Mouse (Mus musculus) hindbrain, embryonic 14.5 days (tissue): ENCODE measurements around the gene Hivep2. TPM values are rescaled to one million over a fixed set of nuclear protein-coding genes. Genes with fewer than 3 reads are reported as not detected.

ENCODE experiments used
- ATAC-seq: fragments of 200-750 bp; cut with Nextera tagmentation; 2 replicates; pipeline ENCODE4 v1.8.0; 2017; ENCODE audit warnings: moderate number of reproducible peaks, mild to moderate bottlenecking, moderate TSS enrichment, moderate library complexity; ENCODE audit not compliant: low FRiP score
- DNase-seq: peaks from one replicate; pipeline ENCODE4 v3.0.0-alpha.2; 2015; ENCODE audit warnings: low spot score
- H3K27ac ChIP-seq: fragments of 300-500 bp; sonication (generic); 2 replicates; pipeline ENCODE4 v1.5.1; 2014; ENCODE audit warnings: mild to moderate bottlenecking, moderate library complexity
- H3K27me3 ChIP-seq: fragments of 300-500 bp; sonication (generic); 2 replicates; pipeline ENCODE4 v1.6.1; 2014; ENCODE audit warnings: mild to moderate bottlenecking, low read length, mixed read lengths; ENCODE audit not compliant: control insufficient read depth, insufficient read depth
- H3K36me3 ChIP-seq: fragments of 300-500 bp; sonication (generic); replicated peaks from 2 replicates; pipeline ENCODE4 v1.6.1; 2014; ENCODE audit not compliant: control insufficient read depth, insufficient read depth
- H3K4me1 ChIP-seq: fragments of 300-500 bp; sonication (generic); replicated peaks from 2 replicates; pipeline ENCODE4 v1.6.1; 2014; ENCODE audit warnings: antibody characterized with exemption, low read length, mixed read lengths; ENCODE audit not compliant: control insufficient read depth, insufficient read depth
- H3K4me2 ChIP-seq: fragments of 300-500 bp; sonication (generic); replicated peaks from 2 replicates; pipeline ENCODE4 v1.6.1; 2014; ENCODE audit warnings: mild to moderate bottlenecking, moderate library complexity
- H3K4me3 ChIP-seq: fragments of 300-500 bp; sonication (generic); replicated peaks from 2 replicates; pipeline ENCODE4 v1.5.1; 2014; ENCODE audit warnings: mild to moderate bottlenecking, low read length
- H3K9ac ChIP-seq: fragments of 300-500 bp; sonication (generic); 2 replicates; pipeline ENCODE4 v1.6.1; 2014
- H3K9me3 ChIP-seq: fragments of 300-500 bp; sonication (generic); 2 replicates; pipeline ENCODE4 v1.6.1; 2016; ENCODE audit warnings: low read length; ENCODE audit not compliant: control insufficient read depth
- WGBS: fragments of 180-500 bp; shearing (Covaris S2); extraction: QIAGEN DNeasy Blood & Tissue Kit; methylation state at CpG from one replicate; pipeline ENCODE4 v1.1.7; 2014; 5-methylcytosine and 5-hydroxymethylcytosine counted together
- polyA plus RNA-seq: library from polyadenylated mRNA; unstranded; fragments of >200 nt; fragmentation: Nextera tagmentation; extraction: Ambion mirVana; gene quantifications from 2 replicates; pipeline ENCODE4 v1.2.1, GENCODE M21; 2014

Hivep2 gene
- polyA plus RNA-seq, 1 experiment from 2014 or later = 17.0 TPM

DNA sequence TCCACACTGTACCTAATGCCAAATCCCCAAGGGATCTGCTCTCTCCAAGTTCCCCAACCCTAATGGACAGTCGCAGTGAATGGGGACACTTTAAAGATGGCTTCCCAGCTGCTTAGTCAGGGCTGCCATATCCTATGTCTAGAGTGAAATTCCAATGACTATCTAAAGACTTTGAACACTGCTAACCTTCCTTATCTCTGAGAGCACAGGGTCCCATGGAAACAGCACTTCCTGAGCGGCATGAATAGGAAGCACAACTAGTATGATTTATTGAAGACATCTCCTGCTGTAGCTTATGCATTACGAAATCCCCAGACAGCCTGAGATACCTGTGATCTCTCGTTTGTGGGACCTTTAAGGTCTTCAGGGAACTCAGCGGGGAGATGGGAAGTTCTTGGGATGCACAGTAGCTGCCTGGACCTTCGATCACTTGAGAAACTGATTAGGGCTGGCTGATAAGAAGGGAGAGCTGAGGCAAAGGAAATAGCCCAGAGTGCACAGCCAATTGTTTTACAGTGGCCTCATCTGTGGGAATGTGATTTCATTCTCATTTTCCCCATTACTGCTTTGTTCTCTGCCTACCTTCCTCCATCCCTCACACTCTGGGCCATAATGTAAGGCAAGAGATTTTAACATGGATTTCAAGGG is 202.4 kb downstream of the Hivep2 start:
- DNase-seq (no peak), ATAC-seq (no peak)
- WGBS = 86% methylated on average over 6 of the region's 6 CpGs
- no peaks in the 10 kb centered on the region for H3K4me1 ChIP-seq
- H3K9ac ChIP-seq = no peak overlapping the region
- H3K9me3 ChIP-seq = no peaks in the 10 kb centered on the region
- no peak overlapping the region for H3K27ac ChIP-seq
- H3K27me3 ChIP-seq = no peaks in the 10 kb centered on the region
- no peaks in the 10 kb centered on the region for H3K36me3 ChIP-seq
- H3K4me3 ChIP-seq = no peak overlapping the region
- H3K4me2 ChIP-seq = no peak overlapping the region

DNA sequence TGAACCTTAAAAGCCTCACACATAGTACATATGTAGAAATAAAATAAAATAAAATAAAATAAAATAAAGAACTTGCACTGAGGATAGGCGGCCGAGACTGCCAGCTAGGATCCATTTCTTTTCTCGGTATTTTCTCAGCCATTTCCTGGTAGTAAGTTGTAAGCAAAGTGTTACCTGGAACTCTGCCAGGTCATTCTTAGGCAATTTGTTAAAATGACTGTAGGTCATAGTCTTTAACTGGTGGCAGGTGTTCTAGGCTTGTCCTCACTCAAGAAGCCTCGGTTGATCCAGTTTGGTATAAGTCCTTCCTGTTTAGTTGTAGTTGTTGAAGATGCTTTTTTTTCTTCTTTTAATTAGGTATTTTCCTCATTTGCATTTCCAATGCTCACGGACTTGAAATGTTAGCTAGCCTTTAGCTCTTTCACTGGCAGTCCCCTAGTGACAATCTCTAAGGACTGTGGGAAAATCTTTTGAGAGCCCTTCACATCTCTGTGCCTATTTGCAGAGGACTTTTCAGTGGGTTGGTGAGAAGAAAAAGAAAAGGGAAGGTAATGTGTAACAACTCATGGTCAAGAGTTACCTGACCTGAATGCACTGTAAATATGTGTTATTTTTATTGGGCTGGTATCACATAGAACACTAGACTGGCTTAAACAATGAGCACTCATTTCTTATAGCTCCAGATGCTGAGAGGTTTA is 203.1 kb downstream of the Hivep2 start:
- H3K36me3 ChIP-seq = no peaks in the 10 kb centered on the region
- no peak for DNase-seq
- no peaks in the 10 kb centered on the region for H3K4me1 ChIP-seq
- no peak for ATAC-seq
- H3K4me2 ChIP-seq = no peak overlapping the region
- H3K27ac ChIP-seq = no peak overlapping the region
- no peaks in the 10 kb centered on the region for H3K27me3 ChIP-seq
- H3K4me3 ChIP-seq = no peak overlapping the region
- H3K9ac ChIP-seq = no peak overlapping the region
- WGBS = 79% methylated on average over 5 of the region's 5 CpGs
- no peaks in the 10 kb centered on the region for H3K9me3 ChIP-seq

DNA sequence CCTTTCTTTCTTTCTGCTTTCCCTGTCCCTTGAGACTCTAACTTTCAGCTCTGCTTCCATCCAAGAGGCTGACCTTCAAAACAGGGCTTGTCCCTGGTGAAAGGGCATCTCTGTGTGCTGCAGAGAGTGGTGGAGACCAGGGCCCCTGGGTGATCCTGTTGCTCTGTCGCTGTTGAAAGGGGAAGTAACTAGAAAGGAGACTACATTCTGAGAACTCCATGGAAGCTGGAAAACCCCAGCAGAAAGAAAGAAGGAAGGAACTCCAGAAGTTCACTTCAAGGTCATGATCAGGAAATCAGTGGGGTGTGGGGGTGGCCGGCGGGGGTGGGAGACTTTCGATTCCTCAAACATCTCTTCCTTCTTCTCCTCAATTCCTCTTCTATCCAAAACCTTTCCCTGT is 208.2 kb downstream of the Hivep2 start:
- DNase-seq = no peak
- no peaks in the 10 kb centered on the region for H3K27me3 ChIP-seq
- H3K36me3 ChIP-seq = no peaks in the 10 kb centered on the region
- H3K27ac ChIP-seq = no peak overlapping the region
- H3K4me3 ChIP-seq = no peak overlapping the region
- H3K4me2 ChIP-seq = no peak overlapping the region
- no peaks in the 10 kb centered on the region for H3K4me1 ChIP-seq
- no peak overlapping the region for H3K9ac ChIP-seq
- H3K9me3 ChIP-seq = no peaks in the 10 kb centered on the region
- WGBS = 75% methylated on average over 4 of the region's 4 CpGs
- no peak for ATAC-seq

DNA sequence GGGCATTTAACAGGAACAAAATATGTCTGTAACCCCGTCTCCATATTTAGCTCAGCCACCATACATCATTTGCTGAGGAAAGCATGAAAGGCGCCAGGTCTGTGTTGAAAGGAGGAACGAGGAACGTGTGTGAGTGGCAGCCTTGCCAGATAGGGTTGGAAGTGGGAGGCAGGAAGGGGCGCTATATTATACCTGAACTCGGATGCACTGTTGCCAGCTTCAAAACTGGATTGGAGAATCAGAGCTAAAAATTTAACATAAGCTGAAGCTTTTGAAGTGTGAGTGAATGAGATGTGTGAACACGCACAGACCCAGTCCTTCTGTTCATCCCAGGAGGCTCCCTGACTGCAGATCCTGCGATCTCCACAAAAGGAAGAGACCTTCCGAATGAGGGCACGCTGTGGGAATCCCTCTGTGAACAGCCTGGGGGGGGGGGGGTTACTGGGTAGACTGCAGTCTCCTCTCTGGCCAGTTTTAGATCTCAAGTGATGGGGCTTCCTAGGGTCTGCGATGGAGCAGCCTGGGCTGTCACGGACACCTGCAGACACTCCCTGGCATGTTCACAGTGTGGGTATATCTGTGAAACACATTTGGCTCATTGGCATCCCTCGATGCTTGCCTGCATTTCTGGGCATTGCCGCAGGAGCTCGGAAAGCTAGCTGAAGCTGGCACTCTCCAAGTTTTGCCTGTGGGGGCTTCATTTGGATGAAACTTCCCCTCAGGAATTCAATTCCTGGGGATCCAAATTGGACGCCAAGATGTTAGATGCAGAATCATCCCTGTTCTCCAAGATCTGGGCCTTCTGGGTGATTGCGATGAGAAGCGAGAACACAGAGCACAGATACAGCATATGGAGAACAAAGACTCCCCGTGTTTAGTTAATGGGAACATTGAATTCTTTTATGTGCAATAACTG is 213.8 kb downstream of the Hivep2 start:
- no peak overlapping the region for H3K27ac ChIP-seq
- 77% methylated on average over 19 of the region's 19 CpGs for WGBS
- DNase-seq (no peak), ATAC-seq (no peak)
- H3K4me1 ChIP-seq = no peaks in the 10 kb centered on the region
- no peak overlapping the region for H3K4me3 ChIP-seq
- H3K9me3 ChIP-seq = no peaks in the 10 kb centered on the region
- no peak overlapping the region for H3K4me2 ChIP-seq
- no peaks in the 10 kb centered on the region for H3K27me3 ChIP-seq
- H3K36me3 ChIP-seq = no peaks in the 10 kb centered on the region
- H3K9ac ChIP-seq = no peak overlapping the region

DNA sequence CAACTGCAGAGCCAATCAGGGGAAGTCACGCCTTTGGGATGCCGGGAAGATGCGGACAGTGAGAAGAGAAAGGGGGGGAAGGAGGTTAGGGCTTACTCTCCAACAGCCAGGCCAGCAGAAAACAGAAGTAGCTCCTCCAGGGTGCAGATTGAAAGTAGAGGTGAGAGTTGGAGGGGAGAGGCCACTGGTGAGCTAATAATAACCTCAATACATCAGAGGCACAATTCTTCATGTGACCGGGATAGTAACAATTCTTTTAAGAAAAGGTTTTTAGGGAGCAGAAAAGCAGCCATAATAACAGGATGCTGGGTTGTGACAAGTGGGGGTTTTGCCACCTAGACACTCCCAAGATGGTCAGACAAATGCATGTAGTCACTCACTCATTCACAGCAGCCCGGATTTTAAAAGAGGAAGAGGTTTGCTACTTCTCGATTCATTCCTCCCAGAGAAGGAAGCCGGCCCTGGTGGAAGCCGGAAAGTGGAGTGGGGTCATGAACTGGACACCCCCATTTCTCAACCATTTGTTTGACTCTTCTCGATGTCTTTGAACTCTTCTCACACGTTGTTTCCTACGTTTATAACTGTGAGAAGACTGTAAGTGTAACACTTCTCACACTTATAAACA is 220.6 kb downstream of the Hivep2 start:
- DNase-seq (no peak), ATAC-seq (no peak)
- Histone ChIP-seq H3K27me3 (no peaks in the 10 kb centered on the region), H3K4me2 (no peak overlapping the region), H3K36me3 (no peaks in the 10 kb centered on the region), H3K4me1 (no peaks in the 10 kb centered on the region), H3K4me3 (no peak overlapping the region), H3K9ac (no peak overlapping the region), H3K27ac (no peak overlapping the region), H3K9me3 (no peaks in the 10 kb centered on the region)
- 84% methylated on average over 11 of the region's 11 CpGs for WGBS

DNA sequence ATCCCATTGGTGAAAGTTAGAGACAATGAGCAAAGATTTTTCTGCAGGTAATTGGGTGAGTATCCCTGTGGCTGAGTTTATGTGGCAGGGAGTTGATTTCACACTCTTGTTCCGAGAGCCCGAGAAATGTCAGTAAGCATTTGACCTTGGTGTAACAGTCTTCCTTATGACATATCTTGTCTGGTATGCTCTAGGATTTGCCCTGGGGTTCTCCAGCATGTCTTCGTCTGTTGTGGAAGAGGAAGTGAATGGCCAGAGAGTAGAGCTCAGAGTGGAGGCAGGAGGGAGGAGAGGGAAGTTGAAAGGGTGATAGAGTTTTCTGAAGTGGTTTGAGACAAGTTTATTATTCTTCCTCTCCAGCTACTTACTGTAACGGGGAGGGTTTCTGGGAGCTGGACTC is 223.2 kb downstream of the Hivep2 start:
- H3K36me3 ChIP-seq = no peaks in the 10 kb centered on the region
- ATAC-seq (no peak), DNase-seq (no peak)
- H3K27me3 ChIP-seq = no peaks in the 10 kb centered on the region
- H3K4me1 ChIP-seq = no peaks in the 10 kb centered on the region
- no peak overlapping the region for H3K4me2 ChIP-seq
- no peak overlapping the region for H3K27ac ChIP-seq
- H3K9ac ChIP-seq = no peak overlapping the region
- no peak overlapping the region for H3K4me3 ChIP-seq
- no peaks in the 10 kb centered on the region for H3K9me3 ChIP-seq
- 83% methylated on average over 4 of the region's 4 CpGs for WGBS

DNA sequence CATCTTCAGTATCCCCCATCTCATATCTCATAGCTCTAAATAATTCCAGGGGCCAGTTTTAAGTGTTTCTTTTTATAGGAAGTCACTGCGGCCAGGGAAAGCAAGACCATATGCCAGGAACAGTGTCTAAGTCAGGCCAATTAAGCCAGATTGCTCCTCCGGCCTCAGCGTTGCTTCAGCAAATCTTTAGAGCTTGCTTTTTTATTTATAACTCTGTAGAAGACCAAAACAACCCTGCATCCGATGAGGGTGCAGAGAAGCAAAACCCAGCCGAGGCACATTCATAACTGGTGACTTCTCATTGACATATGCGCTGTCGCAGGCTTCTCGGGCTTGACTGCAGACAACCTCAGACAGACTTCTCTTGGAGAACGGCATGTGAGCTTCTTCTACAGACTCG is 225.3 kb downstream of the Hivep2 start:
- Histone ChIP-seq H3K4me3 (no peak overlapping the region), H3K36me3 (no peaks in the 10 kb centered on the region), H3K4me1 (0 out of 2 replicates have a peak, but pooled peaks cover 3% of the 10 kb centered on the region), H3K27ac (no peak overlapping the region), H3K4me2 (no peak overlapping the region), H3K27me3 (no peaks in the 10 kb centered on the region), H3K9me3 (no peaks in the 10 kb centered on the region), H3K9ac (no peak overlapping the region)
- WGBS = 89% methylated on average over 10 of the region's 10 CpGs
- ATAC-seq (no peak), DNase-seq (no peak)

DNA sequence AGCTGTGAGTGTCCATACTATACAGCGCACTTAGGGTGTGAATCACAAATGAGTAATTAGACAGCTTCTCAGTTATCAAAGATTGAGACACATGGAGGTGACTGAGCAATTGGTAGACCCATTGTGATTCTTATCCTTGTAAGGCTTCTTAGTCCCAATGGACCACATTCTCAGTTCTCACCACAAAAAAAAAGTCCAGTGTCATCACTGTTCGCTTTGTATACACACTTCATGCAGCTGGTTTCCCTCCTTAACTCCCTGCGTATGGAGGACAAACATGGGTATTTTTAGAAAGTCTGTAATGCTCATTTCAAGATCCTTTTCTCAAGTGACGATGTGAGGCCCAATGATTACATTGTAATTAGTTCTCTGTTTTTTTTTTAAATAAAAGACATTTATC is 226.3 kb downstream of the Hivep2 start:
- no peak overlapping the region for H3K27ac ChIP-seq
- H3K9me3 ChIP-seq = no peaks in the 10 kb centered on the region
- WGBS = 90% methylated on average over 4 of the region's 4 CpGs
- H3K36me3 ChIP-seq = no peaks in the 10 kb centered on the region
- ATAC-seq (no peak), DNase-seq (no peak)
- no peak overlapping the region for H3K4me2 ChIP-seq
- H3K9ac ChIP-seq = no peak overlapping the region
- no peak overlapping the region for H3K4me3 ChIP-seq
- 0 out of 2 replicates have a peak, but pooled peaks cover 4% of the 10 kb centered on the region for H3K4me1 ChIP-seq
- H3K27me3 ChIP-seq = no peaks in the 10 kb centered on the region

DNA sequence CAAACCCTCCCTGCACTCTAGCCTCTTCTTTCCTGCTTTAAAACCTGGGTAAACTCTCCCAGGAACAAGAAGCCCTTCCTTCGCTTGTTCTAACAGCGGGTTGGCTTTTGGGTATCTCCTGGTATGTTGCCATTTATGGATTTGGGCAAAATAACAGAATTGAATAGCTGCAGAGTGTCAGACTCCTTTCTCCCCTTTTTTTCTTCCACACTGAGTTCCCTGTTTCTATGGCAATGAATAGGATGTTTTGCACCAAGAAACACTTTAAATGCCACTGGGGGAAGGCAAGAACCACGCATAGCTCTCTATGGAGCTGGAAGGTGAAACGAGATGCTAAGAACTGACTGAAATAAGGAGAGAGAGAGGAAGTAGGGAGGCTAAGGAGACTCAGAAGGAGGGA is 227.8 kb downstream of the Hivep2 start:
- 45% methylated on average over 4 of the region's 4 CpGs for WGBS
- Histone ChIP-seq H3K9ac (no peak overlapping the region), H3K27ac (no peak overlapping the region), H3K4me2 (no peak overlapping the region), H3K4me3 (no peak overlapping the region), H3K4me1 (0 out of 2 replicates have a peak, but pooled peaks cover 4% of the 10 kb centered on the region), H3K36me3 (no peaks in the 10 kb centered on the region), H3K27me3 (no peaks in the 10 kb centered on the region), H3K9me3 (no peaks in the 10 kb centered on the region)
- DNase-seq = no peak
- no peak for ATAC-seq
